Mouse (Mus musculus) C2C12 (cell line): ENCODE results near the gene Htr6.

ENCODE experiments used
- CEBPB ChIP-seq: IDR thresholded peaks from one replicate; pipeline ENCODE4 v1.6.1; 2011; ENCODE audit warnings: low read depth, mild to moderate bottlenecking, control low read depth, moderate library complexity
- CTCF ChIP-seq: IDR thresholded peaks from one replicate; pipeline ENCODE4 v1.5.1; 2011; ENCODE audit not compliant: control insufficient read depth, insufficient read depth, insufficient read length
- MAX ChIP-seq: IDR thresholded peaks from one replicate; pipeline ENCODE4 v1.6.1; 2011; ENCODE audit warnings: mild to moderate bottlenecking, control low read depth
- USF1 ChIP-seq: IDR thresholded peaks from one replicate; pipeline ENCODE4 v1.6.1; 2011; ENCODE audit warnings: low read depth, mild to moderate bottlenecking, control low read depth, moderate library complexity

- TF ChIP-seq CTCF (no peak), USF1 (no peak), CEBPB (no peak), MAX (no peak)
Measured at GRCm38 (mm10) chr4:139116356-139117063, 41.1 kb upstream of the Htr6 start.
